Mouse (Mus musculus) adrenal gland, adult (tissue): ENCODE results near the gene Ptdss2.
A peak's percentile ranks its signal among the peaks of the same experiment; 100 is the strongest.

ENCODE experiments used
- DNase-seq, 2 experiments: peaks; one replicate each; pipeline ENCODE4 v3.0.0; 2022 to 2023; ENCODE audit warnings: low spot score in 1 of 2; ENCODE audit not compliant: inconsistent age in 2 of 2

Gene Ptdss2

DNA sequence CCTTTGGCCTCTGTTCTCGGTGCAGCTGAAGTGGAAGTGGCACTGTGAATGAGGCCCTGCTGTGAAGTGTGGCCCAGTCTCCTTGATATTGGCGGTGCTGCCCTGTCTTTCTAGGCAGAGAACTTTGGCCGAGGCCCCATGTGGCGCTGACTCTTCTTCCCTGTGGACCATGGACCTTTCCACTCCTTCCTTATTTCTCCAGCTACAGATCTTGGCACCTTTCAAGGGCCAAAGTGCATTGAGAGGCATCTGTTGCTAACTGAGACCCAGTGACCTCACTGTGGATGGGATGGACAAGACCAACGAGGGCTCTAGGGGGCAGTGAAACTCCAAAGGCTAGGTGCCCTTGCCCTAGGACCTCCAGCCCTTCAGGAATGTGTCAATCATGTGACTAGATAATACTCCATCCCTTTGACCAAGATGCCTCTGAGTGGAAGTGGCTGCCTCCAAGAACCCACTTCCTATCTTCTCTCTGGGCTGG lies 1.1 kb upstream of the Ptdss2 start:
- DNase-seq: peak in 1 of 2 experiments; percentile 49

- peak; percentile 97 to 99 for DNase-seq
Measured at GRCm38 (mm10) chr7:141122689-141123516, 721 bp downstream of the Ptdss2 start.

DNA sequence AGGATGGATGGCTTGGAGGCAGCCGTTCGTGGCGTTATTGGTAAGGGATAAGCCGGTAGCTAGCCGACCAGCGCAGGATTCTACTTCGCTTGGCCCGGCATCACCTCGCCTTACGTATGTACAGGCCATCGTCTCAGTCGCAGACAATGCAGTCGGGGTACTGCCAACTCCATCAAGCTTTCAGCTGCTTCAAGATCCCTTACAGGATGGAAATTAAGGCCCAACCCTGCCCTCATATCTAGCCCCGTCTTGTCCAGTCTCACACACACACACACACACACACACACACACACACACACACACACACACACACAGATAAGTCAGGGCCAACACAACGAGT lies 1.3 kb downstream of the Ptdss2 start:
- no peak for DNase-seq

DNA sequence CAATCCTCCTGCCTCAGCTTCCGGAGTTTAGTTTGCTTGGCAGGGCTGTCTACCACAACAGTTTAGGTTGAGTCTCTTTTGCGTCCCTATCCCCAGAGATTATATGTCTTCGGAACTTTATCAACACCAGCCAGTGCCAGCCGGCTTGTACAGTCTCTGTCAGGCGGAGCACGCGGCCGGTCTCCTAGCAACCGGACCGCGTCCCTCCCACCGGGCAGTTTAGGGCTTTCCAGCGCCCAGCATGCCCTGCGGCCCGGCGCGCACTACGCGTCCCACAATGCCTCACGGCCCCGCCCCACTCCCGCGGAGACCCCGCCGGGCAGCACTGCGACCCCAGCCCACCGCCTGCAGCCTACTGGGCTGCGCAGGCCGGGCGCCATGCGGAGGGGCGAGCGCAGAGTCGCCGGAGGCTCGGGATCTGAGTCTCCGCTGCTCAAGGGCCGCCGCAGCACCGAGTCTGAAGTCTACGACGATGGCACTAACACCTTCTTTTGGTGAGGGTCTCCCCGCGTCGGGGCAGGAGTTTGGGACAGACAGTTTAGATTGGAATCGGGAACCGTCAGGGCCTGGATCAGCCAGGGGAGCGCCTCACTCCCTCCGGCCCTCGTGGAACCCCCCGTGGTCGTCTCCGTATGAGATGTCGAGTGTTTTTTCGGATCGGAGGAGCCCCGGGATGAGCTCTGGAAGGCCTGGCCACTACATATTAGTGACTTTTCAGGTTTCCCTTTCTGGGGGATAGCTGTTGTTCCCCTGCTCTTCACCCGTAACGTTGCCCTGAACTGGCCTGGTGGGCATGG lies 9.0 kb downstream of the Ptdss2 start:
- DNase-seq: peak; percentile 92 to 96

GRCm38 (mm10) chr7:141131904-141132755 lies 9.9 kb downstream of the Ptdss2 start:
- no peak for DNase-seq

DNA sequence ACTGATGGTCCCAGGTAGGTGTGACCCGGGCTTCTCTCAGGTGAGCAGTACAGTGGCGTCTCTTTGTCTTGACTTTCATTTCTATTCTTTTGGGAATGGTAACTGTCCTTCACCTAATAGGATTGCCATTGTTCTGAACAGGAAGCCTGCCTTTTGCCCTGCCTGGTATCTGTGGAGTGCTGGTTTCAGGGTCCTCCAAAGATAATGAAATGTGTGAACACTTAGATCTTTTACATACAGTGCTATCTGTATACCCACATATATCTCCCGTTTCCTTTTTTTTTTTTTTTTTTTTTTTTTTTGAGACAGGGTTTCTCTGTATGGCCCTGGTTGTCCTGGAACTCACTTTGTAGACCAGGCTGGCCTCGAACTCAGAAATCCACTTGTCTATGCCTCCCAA lies 19.1 kb downstream of the Ptdss2 start:
- no peak for DNase-seq

GRCm38 (mm10) chr7:141143112-141143511 lies 20.9 kb downstream of the Ptdss2 start:
- peak; percentile 53 to 73 for DNase-seq

DNA sequence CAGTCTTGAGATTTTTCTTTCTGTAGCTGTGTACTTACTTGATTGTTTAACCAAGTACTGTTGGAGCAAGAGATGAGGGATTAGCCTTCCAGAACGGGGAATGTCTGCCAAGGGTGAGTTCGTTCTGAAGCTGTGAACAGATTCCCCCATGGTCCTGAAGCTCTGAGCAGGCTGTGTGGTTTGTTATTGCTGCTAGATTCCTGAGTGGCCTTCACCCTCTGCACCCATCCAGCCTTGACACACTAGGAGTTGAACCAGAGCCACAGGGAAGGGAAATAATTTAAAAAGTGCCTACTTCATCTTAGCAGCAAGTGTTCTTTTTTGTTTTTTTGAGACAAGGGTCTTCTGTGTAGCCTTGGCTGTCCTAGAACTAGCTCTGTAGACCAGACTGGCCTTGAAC lies 21.7 kb downstream of the Ptdss2 start:
- DNase-seq: peak; percentile 70 to 79

GRCm38 (mm10) chr7:141144650-141145049 lies 22.5 kb downstream of the Ptdss2 start:
- DNase-seq: peak in 1 of 2 experiments; percentile 22

- DNase-seq: peak in 1 of 2 experiments; percentile 24
Measured at GRCm38 (mm10) chr7:141145403-141145802, 23.2 kb downstream of the Ptdss2 start.

DNA sequence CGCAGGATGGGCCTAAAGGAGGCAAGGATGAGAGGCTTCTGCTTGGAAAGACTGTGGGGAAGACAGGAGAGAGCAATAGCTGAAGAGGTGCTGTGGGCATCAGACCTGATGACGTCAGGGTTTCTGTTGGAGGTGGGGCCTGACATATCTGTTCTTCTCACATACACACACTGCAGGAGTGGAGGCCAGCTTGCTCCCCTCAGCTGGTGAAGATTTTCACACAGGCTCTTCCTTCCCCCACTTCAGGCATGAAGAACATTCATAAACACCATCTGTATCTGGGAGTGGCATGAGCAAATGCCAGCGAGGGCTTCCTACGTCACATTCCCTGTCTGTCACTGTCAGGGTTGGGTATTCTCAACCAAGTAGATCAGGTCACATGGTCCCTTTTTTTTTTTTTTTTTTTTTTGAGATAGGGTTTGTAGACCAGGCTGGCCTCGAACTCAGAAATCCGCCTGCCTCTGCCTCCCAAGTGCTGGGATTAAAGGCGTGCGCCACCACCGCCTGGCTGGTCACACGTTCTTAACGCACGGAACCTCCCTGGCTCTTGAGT lies 23.9 kb downstream of the Ptdss2 start:
- DNase-seq: no peak

DNA sequence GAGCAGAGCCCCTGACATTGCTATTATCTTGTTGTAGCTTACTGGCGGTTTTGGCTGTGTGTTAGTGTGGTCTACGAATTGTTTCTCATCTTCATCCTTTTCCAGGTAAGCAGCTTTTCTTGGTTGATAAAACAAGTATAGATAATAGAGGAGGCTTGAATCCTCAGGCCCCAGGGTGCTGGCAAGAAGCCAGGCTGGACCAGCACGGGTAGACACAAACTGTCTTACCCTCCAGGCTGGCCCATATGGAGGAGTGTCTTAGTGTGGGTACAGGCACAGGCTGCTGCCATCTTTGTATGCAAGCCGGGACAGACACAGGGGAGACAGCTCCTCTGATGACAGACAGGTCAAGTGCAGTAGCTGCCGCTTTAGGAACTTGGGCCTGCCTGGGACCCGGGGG lies 24.9 kb downstream of the Ptdss2 start:
- DNase-seq: peak in 1 of 2 experiments; percentile 27

DNA sequence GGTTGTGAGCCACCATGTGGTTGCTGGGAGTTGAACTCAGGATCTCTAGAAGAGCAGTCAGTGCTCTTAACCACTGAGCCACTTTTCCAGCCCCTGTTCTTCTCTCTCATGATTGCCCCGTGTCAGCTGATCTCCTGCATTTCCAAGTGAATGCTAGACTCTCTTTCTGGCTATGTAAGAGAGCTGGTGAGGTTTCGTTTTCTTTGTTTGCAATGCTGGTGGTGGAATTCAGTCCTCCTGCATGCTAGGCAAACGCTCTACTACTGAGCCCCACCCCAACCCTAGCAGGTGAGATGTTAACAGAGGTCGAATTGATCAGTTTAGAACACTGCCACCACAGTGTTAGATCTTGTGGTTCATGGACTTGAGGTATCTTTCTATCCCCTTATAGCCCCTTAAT lies 26.5 kb downstream of the Ptdss2 start:
- DNase-seq: no peak

DNA sequence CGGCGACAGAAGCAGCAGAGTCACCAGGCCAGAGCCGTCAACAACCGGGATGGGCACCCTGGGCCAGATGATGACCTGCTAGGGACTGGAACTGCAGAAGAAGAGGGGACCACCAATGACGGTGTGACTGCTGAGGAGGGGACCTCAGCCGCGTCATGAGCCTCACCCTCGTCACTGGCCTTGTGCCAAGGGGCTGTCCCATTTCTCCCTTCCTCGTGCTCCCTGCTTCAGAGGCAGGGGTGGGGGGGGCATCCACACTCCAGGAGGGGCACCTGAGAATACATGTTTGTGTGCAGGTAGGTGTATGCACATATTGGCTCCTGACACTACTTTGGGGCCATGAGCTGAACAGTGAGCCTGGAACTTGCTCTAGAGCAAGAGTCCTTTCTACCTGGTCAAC lies 33.2 kb downstream of the Ptdss2 start:
- peak in 1 of 2 experiments; percentile 22 for DNase-seq

DNA sequence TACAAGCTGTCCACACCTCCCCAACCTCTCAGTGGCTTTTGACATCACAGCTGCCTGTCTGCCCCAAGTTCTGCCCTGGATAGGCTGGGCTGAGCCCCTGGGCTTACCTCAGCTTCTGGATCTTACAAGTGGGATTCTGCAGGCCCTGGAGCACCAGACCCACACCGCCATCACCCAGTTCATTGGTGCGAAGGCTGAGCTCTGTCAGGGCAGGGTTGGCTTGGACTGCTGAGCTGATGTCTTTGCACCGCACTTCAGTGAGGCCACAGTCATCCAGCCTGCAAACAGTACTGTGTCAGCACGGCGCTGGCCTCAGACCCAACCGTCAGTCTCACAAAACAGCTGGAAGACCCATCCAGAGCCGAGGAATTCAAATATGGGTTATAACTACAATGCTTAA lies 42.2 kb downstream of the Ptdss2 start:
- no peak for DNase-seq

DNA sequence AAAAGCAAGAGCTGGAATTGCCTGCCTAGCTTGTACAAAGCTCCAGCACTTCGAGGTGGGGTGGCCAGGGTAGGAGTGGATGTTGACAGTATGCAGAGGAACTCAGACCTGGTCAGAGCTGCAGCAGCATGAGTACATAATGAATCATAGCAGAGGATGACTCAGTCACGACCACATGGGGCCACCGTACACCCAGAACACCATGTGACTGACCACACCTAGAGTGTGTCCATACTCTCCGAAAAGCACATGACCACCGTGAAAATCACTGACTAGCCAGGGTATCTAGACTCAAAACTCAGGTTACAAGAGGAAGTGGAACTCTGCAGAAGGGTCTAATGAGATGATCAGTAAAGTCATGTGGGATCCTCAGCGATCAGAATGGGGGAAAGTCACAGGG lies 42.7 kb downstream of the Ptdss2 start:
- peak; percentile 80 to 88 for DNase-seq

DNA sequence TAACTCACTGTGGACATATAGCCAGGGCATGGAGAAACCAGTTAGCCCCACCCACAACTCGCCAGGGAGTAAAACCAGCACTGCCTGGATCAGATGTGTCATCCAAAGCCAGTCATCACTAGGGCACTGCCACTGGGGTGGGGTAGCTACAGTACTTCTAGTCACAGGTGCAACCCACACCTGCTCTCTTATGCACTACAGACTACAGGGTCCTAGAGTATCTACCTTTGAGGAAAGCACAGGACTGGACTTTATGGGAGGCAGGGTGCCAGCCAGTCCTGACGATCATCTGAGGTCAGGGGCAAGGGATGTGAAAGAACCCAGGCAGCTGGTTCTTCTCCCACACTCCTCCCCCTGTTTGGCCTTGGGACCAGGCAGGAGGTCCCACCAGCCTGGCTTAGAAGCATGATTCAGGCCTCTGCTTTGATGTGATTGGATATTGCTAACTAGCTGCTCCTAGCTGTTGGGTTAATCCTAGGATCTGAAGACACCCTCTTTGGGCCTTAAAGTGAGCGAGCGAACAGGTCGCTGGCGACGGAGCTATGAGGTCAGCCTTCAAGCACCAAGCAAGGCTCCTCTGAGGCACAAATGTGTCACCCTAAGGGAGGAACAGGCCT lies 45.8 kb downstream of the Ptdss2 start:
- peak; percentile 86 to 93 for DNase-seq

DNA sequence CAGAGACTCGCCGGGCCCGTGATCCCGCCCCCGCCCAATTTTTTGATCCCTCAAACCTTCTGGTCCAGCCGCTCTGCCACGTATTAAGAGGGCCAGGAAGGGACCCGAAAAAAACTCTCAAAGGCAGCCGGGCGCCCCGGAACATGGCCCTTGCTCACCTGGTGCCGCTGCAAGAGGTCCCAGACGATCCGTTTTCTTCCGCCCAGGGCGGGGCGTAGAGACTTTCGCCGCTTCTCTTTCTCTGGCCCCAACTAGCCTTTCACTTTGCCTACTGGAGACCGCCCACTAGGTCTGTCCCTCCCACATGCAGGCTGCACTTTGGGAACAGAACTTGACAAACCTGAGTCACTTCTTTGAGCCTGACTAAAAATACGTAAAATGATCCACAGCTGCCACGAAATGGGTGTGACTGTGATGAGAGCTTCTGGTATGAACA lies 46.4 kb downstream of the Ptdss2 start:
- peak; percentile 88 to 95 for DNase-seq

GRCm38 (mm10) chr7:141169300-141169699 lies 47.1 kb downstream of the Ptdss2 start:
- peak in 1 of 2 experiments; percentile 61 for DNase-seq

GRCm38 (mm10) chr7:141169866-141170265 lies 47.7 kb downstream of the Ptdss2 start:
- DNase-seq: no peak
